Mouse (Mus musculus) megakaryocyte-erythroid progenitor cell, adult 5 weeks (primary cell): Measurements from ENCODE around the gene Itga1. TPM values are rescaled to one million over a fixed set of nuclear protein-coding genes. Genes with fewer than 3 reads are reported as not detected.

Experiments
- polyA plus RNA-seq: library from polyadenylated mRNA; stranded (reverse); fragments of >175 nt; gene quantifications from 2 replicates; pipeline ENCODE4 v1.2.3, GENCODE M21; 2012

Itga1 gene
- polyA plus RNA-seq = 0.15 and 0.95 TPM in 2 replicates

GRCm38 (mm10) chr13:115101355-115102191 is at the start of gene Itga1, which contains the start of gene Gm49395:
Itga1 (minus strand) TSS chr13:115101964.
Gm49395 (minus strand) TSS chr13:115101921.

GRCm38 (mm10) chr13:115090069-115090976 is 11.4 kb downstream of the Itga1 start, which contains the start of gene Pelo:
Pelo (minus strand) TSS chr13:115090186.

DNA sequence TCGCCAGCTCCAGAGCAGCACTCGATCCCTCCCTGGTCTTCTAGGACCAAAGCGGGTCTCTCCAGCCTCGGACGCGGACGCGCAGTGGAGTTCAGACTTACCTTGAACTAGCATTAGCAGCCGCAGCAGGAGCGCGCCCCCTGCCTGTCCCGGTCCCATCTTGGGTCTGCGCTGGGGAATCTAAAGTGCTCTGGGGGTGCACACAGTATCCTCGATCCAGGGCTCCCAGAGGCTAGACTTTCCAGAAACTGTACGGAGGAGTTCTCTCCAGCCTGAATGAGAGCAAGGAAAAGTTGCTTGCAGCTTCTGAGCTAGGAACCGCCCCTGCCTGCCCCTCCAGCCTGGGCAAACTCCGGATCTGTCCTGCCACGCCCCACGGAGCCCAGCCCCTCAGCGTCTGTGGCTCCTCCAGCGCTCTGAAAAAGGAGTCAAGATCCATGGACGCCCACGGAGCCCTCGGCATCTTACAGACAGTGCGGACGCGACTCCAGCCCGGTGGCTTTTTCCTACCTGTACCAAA is 169.9 kb downstream of the Itga1 start, which contains the start of gene Itga2:
Itga2 (minus strand) TSS at position 326 of the 520 bp plus-strand sequence.

Other genes with a start within 250 kb of the Itga1 start
- 0.13 TPM in 2 replicates for gene Itga2, start 169.9 kb downstream of the Itga1 start, polyA plus RNA-seq
- gene Pelo, start 11.8 kb downstream of the Itga1 start, polyA plus RNA-seq = 24.5 and 30.5 TPM in 2 replicates
- 5.3 and 9.9 TPM in 2 replicates for gene Gm49395, start within 50 bp of the Itga1 start, polyA plus RNA-seq